Mouse (Mus musculus) kidney, postnatal 10 days (tissue): Measurements from ENCODE around the gene Klhdc9.

ENCODE experiments used
- DNase-seq: peaks from one replicate; pipeline ENCODE4 v3.0.0; 2021; ENCODE audit warnings: mixed read lengths

Klhdc9 gene

DNA sequence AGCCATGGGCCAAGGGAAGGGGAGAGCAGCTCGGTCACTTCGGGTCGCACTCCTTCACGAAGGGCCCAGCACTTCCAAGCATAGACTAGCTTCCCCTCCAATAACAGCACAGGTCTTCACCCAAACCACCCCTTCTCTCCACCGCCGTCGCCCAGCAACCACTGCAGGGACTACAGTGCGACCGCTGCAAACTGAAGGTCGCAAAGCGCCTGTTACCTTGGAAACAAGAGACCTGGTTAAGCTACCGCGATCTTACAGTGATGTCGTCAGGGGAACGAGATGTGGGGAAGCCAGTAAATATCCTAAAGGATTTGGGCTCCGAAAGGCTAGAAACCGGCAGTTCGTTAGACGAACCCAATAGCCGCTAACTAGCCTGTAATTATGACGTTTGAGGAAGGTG is at the start of gene Klhdc9:
TSS of gene Klhdc9 (minus strand) at position 143 of the 400 bp plus-strand sequence.
- DNase-seq: peak; percentile 95

GRCm38 (mm10) chr1:171410231-171410630 is 49.6 kb upstream of the Klhdc9 start:
- DNase-seq: no peak

- no peak for DNase-seq
These were observed 46.7 kb upstream of the Klhdc9 start for GRCm38 (mm10) chr1:171407263-171407662.

- no peak for DNase-seq
These were observed 42.4 kb upstream of the Klhdc9 start for GRCm38 (mm10) chr1:171402991-171403390.

GRCm38 (mm10) chr1:171401821-171402220 is 41.2 kb upstream of the Klhdc9 start:
- no peak for DNase-seq

DNA sequence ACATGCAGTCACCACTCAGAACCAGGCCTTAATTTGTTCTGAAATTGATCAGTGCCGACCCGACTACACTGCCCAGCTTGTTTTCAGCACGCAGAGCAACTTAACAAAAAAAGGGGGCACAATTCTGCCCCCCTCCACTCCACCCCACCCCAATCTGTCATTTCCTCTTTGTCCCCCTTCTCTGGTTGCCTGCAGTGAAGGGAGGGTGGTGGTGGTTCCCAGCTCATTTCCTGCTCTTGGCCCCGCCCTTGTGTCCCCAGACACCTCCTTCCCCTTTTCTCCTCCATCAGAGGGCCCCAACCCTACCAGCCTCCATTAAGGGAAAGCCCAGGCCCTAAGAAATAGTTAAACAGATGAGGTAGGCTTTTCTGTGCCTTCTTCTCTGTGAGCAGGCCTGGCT is 29.5 kb upstream of the Klhdc9 start:
- DNase-seq: no peak

DNA sequence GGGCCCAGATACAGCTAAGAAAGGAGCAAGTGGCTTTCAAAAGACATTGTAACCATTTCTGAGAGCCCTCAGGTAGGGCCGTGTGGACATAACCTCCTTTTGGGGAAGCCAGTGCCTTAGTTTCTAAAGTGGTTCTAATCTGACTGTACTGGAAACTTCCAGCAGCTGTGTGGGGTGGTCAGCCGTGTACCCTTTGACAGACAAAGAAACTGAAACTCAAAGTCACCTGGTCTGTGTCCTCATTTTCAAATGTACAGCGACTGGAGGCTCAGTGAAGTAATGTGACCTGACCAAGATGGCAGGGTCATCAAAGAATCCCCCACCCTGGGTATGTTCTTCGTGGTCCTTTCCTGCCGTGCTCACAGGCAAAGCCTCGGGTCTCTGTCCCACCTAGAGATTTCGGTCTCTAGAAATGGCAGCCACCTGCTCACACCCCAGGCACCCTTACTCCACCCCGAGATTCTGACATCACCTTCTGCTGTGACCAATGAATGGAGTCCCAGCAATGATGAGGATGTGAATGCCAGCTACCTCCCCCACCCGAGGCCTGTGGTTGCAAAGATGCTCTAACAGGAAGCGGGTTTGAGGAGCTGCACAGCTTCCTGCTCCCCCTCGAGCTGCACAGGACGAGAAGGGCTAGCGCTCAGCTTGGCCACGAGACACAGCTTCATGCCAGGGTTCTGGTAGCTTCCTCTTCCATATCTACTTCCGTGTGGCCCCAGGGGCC is 27.9 kb upstream of the Klhdc9 start, which contains the start of gene Arhgap30:
TSS of gene Arhgap30 (plus strand) at position 579 of the 727 bp plus-strand sequence.
- DNase-seq: peak; percentile 23

- peak; percentile 46 for DNase-seq
These were observed 26.5 kb upstream of the Klhdc9 start for GRCm38 (mm10) chr1:171387099-171387498.

DNA sequence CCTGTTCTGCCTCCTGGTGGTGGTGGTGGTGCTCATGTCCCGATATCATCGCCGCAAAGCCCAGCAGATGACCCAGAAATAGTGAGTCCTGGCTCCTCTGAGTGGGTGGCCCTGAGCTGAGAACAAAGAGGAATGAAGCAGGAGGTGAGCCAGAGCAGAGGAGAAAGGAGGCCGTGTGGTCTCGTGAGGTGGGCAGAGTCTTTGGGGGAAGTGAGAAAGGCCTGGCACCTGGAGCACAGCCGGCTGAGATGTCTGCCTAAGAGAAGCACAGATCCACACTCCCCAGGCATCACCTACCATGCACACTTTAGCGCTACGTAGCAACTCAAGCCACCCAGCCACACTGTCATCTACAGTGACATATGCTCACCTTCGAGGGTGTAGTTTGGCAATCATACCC is 24.6 kb upstream of the Klhdc9 start:
- DNase-seq: no peak

GRCm38 (mm10) chr1:171384361-171384760 is 23.8 kb upstream of the Klhdc9 start:
- DNase-seq: no peak

- no peak for DNase-seq
These were observed 21.6 kb upstream of the Klhdc9 start for GRCm38 (mm10) chr1:171382096-171382620.

- peak; percentile 88 for DNase-seq
These were observed 19.5 kb upstream of the Klhdc9 start for GRCm38 (mm10) chr1:171379935-171380599.

- DNase-seq: no peak
These were observed 17.7 kb upstream of the Klhdc9 start for GRCm38 (mm10) chr1:171378298-171378697.

- no peak for DNase-seq
These were observed 15.1 kb upstream of the Klhdc9 start for GRCm38 (mm10) chr1:171375646-171376097.

DNA sequence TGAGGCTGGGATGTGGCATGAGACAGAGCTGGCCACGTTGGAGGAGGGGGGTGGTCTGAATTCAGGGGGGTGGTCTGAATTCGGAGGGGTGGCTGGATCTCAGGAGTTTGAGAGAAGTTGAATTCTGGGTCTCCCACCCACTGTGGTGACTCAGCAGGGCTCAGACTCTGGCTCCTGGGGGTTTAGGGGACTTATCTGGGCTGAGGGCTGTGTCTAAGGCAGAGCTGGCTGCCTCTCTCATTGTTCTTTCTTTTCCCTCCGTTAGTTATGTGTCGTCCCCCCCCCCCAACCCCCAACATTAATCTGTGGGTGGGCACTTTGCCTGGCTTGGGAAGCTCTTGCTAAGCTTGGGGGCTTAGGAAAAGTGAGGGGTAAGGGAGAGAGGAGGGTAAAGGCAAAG is 13.3 kb upstream of the Klhdc9 start:
- DNase-seq: no peak

GRCm38 (mm10) chr1:171372880-171373279 is 12.3 kb upstream of the Klhdc9 start:
- DNase-seq: no peak

GRCm38 (mm10) chr1:171369845-171370556 is 9.4 kb upstream of the Klhdc9 start, which contains the start of gene Nectin4:
TSS of gene Nectin4 (plus strand) at chr1:171370099.
- DNase-seq: peak; percentile 68

GRCm38 (mm10) chr1:171365934-171366333 is 5.3 kb upstream of the Klhdc9 start:
- no peak for DNase-seq

DNA sequence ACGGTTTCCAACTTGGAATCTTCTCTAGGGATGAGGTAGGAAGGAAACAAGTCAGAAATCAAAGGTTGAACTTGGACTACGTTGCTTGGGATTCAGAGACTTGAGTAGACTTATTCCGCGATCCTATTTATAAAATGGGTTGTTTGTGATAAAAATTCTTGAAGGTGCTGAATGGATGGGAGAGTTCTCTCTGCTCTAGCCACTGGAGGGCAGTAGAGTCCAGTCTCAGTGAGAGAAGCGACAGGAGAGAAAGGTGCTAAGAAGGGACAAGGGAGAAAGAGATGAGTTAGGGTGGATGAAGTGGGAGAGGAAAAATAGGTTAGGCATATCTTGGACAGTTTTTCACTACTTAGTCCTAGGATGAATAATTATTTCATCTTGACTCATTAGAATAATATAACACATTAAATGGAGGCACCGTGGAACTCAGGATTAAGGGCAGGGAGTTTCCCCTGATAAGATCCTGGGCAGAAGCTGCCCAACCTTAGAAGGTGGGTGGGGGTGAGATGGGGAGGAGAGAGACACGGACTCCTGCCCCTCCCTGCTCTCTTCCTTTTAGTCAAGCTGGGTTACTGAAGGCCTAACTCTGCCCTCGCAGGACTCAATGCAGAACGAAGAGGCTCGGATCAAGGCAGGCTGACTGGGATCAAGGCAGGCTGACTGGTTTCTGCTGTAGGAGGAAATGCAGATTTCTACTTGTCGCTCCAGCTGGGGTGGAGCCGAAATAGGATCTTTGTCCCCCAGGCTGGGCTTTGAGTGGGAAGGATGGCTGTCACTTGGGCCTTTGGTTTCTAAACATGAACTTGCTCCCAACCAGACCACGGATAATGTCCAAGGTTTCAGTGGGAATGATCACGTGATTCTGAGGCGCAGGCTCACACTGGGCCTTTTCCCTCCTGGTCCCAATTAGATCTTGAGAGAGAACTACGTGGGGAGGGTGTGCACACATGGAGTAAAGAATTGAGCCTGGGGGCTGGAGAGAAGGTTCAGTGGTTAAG is 807 bp upstream of the Klhdc9 start:
- DNase-seq: peak; percentile 84

- no peak for DNase-seq
These were observed 345 bp downstream of the Klhdc9 start for GRCm38 (mm10) chr1:171360253-171360652.

DNA sequence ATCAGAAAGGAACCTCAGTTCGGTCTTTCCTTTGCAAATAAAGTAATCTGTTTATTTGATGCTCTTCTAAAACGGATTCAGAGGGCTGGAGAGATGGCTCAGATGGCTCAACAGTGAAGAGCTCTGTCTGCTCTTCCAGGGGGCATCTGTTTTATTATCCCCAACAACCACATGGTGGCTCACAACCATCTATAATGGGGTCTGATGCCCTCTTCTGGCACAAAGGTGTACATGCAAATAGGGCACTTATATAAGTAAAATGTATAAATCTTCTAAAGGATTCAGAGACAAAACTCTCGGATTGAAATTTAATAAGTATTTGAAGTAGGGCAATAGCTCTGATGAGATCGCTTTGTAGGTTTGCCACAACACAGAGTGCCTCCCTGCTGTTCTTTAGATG is 2.2 kb downstream of the Klhdc9 start:
- DNase-seq: peak; percentile 46

DNA sequence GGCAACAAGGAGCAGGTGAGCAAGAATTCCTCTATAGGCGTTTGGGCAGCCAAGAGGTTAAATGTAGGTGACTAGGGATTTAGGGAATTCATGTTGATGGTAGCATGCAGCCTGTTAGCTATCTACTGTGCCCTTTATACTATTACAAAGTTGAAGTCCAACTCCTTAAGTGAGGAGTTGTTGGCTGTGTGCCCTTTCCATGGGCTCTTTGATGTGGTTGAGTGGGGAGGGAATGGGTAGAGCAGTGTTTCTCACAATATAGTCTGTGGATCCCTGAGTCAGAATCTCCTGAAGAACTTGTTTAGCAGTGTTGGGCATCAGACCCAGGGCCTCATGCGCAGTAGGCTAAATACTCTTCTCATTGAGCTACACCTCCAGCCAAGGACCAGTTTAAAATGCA is 3.8 kb downstream of the Klhdc9 start:
- DNase-seq: peak; percentile 29
